Mouse (Mus musculus): ENCODE data around the gene Ccdc13. TPM values are rescaled to one million over a fixed set of nuclear protein-coding genes. Genes with fewer than 3 reads are reported as not detected.

The Ccdc13 gene
- under 1 TPM in 1 of 2 experiments, not detected in 1; 0.38 TPM for total RNA-seq (2021)
- long read RNA-seq, experiment 1 = 0 reads
- long read RNA-seq, experiment 2, partial matches to known transcripts = 1 of 1 reads
- long read RNA-seq, experiment 2, other reads (novel, unspliced or antisense) = 0 of 1 reads

DNA sequence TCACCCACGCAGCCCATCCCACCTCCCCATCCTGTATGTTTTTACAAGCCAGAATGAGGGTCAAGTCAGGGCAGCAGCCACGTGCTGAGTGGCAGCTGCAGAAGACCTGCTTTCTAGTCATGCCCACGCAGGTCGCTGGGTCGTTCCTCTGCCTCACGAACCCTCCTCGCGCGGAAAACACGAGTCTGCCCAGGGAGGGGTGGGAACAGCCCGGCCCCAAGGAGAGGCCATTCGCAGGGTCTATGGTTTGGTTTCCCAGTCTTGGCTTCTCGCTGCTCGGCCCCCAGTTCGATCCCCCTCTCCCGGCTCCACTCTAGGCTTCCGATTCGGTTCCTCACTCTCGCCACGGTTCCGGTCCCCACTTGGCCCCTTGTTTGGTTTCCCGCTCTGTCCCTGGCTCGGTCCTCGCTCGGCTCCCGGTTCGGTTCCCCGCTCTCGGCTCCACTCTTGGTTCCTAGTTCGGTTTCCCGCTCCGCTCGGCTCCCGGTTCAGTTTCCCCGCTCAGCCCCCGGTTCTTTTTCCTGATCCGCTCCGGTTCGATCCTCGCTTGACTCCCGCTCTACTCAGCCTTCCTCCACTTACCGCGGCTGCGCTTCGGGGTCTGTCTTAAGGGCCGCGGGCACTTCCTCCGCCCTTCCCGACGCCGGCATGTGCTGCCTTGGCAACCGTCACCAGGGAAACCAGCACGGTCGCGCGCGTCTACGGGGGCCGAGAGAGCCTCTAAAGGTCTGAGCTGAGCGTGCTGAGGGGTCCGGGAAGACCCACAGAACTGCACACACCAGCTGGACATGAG lies at the start of gene Ccdc13:
TSS of gene Ccdc13 (minus strand) at position 633 of the 793 bp plus-strand sequence.
- intact Hi-C loops (cut with DNase I) = no loop called here
- DNase-seq = peak; percentile 73 to 83

GRCm38 (mm10) chr9:121882015-121882457 lies 42.8 kb upstream of the Ccdc13 start:
- intact Hi-C loops (cut with DNase I) = loop anchor here (5.0 kb wide), 1 partner anchor 100 kb away; no protein-coding TSS in a partner anchor
- no peak for DNase-seq

GRCm38 (mm10) chr9:121881301-121881700 lies 42.0 kb upstream of the Ccdc13 start:
- no peak for DNase-seq

DNA sequence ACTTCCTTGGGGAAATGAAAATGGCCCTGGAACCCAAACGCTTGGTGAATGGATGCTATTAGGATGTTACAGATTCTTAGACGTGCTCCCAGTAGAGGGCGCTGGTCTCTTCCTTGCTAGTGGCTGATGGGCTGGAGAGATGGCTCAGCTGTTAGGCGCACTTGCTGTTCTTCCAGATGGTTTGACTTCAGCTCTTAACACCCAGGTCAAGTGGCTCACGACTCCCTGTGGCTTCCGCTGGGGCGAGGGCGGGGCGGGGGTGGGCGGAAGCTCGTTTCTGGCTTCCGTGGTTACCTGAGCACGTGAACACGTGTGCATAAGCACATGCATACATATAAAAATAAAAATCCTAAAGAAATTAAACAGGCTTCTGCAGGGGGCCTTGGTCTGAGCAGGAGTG lies 41.6 kb upstream of the Ccdc13 start:
- peak; percentile 81 to 84 for DNase-seq
- intact Hi-C loops (cut with DNase I) = loop anchor here (5.0 kb wide), 1 partner anchor 101 kb away; no protein-coding TSS in a partner anchor

More at GRCm38 (mm10) chr9:121881301-121881700, 42.0 kb upstream of the Ccdc13 start:
- intact Hi-C loops (cut with DNase I) = loop anchor here (5.0 kb wide), 1 partner anchor 101 kb away; no protein-coding TSS in a partner anchor

DNA sequence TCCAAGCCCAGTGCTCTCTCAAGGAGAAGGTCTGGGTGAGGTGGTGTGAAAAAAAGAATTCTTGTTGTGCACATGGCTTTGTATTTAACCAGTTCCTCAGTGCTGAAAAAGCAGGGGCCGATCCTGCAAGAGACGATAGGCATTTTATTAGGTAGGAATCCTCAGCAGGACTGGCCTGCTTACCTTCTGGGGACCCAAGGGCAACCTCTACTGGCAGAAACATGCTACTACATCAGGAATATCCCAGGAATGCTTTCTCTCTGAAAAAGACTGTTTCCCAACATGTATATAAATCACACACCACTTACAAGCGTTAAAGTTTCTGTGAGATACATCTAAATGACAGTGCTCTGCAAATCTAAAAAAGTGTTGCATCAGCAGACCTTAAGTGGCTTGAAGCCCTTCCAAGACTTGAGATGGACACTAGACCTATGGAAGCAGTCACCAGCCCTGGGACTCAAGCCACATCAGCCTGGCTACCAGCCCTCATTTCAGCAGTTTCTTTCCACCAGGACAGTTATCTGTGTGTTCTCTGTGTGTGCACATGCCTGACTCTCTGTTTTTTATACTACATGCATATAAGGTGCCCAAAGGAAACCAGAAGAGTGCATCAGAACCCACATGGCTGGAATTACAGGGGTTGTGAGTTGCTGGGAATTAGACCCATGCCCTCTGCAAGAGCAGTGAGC lies 37.9 kb upstream of the Ccdc13 start:
- peak; percentile 55 to 74 for DNase-seq

GRCm38 (mm10) chr9:121873578-121873977 lies 34.3 kb upstream of the Ccdc13 start:
- intact Hi-C loops (cut with DNase I) = no loop called here
- no peak for DNase-seq

More for the DNA sequence above, 37.9 kb upstream of the Ccdc13 start:
- intact Hi-C loops (cut with DNase I) = loop anchor here (5.0 kb wide), 2 partner anchors 45 to 50 kb away; no protein-coding TSS in a partner anchor

DNA sequence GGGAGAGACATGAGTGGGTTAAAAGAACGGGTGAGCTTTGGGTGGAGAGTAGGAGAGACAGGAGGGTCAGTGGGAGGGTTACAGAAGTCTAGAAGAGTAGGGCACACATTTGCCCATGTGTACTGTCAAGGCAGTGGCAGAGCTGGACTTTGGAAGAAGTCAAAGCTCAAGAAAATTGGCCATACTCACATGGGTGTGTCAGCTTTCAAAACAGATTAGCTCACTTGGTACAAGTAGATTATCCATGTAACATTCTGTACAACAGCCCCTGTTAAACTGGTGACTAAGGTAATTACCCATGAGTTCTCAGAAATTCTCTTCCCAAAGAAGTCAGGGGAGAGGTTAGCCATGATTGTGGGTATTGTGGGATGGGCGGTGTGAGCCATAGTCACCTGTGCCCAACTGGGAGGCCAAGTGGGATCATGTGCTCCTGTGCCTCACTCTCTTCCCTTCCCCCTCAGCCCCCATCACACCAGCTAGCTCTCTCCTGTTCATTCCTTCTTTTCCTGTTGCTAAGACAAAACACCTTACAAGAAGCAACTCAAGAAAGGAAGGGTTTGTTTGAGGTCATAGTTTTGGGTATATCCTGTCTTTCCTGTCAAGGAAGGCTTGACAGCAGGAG lies 32.9 kb upstream of the Ccdc13 start:
- DNase-seq = no peak
- intact Hi-C loops (cut with DNase I) = no loop called here

DNA sequence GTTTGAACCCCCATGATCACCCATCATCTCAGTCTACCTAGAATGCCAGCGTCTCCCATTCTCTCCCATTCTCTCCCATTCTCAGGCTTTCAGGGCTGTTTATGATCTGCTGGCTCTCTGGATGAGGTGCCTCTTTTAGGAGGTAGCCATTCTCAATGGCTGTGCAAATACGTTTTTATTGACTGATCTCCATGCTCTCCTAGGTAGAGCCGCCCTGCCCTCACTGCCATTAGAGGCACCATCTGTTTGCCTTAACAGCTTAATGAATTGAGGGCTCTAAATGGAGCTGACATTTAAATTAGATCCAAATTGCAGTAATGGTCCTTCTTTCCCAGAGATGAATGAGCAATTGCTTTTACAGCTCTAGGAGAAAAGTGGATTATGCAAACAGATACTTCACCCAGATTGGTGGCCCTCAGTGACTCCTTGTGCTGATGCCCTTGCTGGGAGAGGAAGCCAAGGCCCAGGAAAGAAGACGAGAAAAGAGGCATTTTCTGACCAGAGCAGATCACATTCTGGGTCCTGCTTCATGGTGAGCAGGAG lies 30.8 kb upstream of the Ccdc13 start:
- intact Hi-C loops (cut with DNase I) = no loop called here
- no peak for DNase-seq

GRCm38 (mm10) chr9:121869432-121869831 lies 30.2 kb upstream of the Ccdc13 start:
- intact Hi-C loops (cut with DNase I) = no loop called here
- no peak for DNase-seq

DNA sequence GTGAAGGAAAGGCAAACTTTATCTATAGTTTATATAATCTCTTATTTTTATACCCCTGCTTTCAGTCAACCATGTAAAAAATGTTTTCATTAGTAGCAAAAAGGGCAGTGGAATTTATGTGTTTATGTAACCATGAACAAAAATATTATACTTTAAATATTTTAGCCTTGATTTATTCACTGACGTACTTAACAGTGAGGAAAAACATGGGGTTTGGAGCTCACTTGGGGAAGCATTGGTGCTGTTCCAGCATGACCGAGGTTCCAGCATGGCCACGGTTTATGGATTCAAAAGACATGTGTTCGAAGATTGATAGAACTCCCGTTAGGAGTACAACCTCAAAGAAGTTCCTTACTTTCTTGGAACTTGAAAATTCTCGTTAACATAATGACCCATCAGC lies 29.0 kb upstream of the Ccdc13 start:
- DNase-seq = no peak

DNA sequence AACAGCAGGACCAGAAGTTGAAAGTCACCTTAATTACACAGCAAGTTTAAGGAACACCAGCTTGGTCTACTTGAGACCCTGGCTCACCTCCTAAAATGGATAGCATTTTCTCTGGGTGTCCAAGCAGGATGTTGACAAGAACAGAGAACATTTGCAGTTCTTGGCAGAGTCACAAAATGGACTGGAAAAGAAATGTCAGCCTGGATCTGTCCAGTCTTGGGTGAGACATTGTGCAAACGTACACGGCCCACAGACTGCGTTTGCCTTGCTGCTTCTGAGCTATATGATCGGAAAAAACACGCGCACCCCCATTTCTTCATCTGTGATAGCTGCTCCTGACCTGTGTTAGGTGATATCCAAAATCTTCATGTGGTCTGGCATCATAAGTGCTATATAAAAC lies 28.4 kb upstream of the Ccdc13 start:
- DNase-seq = no peak
- intact Hi-C loops (cut with DNase I) = no loop called here

More for the DNA sequence above, 29.0 kb upstream of the Ccdc13 start:
- intact Hi-C loops (cut with DNase I) = no loop called here

DNA sequence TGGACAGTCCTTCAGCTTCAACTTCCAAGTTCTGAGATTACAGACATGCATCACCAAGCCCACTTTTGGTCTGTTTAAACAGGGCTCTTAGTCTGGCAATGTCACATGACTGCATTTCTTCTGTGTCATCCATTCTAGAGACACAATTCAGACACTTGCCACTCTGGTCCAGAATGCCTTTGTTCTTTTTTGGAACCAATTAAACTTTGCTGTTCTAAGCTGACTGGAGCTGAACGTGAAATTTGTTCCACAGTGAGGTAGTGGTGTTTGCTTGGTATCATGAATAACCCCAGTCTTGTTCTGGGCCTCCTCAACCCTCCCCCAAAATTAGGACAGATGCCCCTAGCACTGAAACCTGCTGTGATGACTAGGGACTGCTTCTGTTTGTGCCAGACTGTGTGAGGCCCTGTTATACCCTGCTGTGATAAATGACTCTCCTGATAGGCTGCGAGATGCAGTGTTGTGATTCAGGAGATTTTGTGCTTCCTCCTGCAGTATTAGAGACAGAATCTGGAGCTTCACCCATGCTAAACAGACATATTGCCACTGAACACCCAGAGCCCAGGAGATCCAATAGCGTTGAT lies 26.3 kb upstream of the Ccdc13 start:
- DNase-seq = no peak
- intact Hi-C loops (cut with DNase I) = no loop called here

- intact Hi-C loops (cut with DNase I) = no loop called here
Observed at GRCm38 (mm10) chr9:121864837-121865236, 25.6 kb upstream of the Ccdc13 start.

DNA sequence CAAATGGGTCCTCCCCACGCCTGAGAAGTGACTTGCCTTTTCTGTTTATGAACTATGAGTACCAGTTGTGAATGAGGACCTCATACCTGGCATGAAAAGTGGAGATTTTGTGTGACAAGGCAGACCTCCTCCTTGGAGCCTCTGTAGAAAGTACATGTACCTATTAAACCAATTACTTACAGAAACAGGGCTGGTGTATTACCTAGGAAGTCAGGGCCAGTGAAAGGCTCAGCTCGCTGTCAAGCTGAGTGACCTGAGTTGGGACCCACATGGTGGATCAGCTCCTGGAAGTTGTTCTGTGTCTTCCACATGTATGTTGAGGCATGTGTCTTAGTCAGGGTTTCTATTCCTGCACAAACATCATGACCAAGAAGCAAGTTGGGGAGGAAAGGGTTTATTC lies 21.7 kb upstream of the Ccdc13 start:
- intact Hi-C loops (cut with DNase I) = no loop called here

More at GRCm38 (mm10) chr9:121864837-121865236, 25.6 kb upstream of the Ccdc13 start:
- DNase-seq = no peak

DNA sequence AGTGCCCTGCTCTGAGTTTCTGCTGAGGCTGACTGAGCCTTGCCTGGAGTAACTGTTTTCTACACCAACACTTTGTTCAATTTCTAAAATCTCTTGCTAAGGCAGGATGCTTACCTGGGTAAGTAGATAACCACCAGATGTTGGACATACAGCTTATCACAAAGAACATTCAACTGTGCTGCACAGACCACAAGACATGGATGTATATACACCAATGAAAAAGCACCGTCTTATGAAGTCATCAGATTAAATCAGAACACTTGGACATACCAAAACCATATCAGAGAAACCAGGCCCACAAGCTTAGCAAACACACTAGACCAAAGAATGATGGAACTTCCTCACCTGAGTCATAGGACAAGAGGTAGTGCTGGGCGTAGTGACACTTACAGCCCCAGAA lies 20.1 kb upstream of the Ccdc13 start:
- DNase-seq = no peak
- intact Hi-C loops (cut with DNase I) = no loop called here

More for the DNA sequence above, 21.7 kb upstream of the Ccdc13 start:
- DNase-seq = no peak

DNA sequence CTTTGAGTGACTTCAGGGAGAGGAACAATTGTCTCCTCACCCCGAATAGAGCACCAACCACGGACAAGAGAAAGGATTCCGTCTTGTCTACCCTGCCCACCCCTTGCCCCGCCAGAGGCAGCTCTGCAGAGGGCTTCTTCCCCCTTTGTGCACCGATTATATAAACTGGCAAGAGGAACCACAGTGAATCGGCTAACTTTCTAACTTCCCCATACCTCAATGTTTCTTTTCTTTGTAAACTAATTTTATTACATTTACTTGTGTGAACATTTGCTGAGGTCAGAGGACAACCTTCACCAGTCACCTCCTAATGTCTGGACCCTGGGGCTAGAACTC lies 18.9 kb upstream of the Ccdc13 start, which contains the start of gene Higd1a:
TSS of gene Higd1a (minus strand) at position 210 of the 336 bp plus-strand sequence.
- DNase-seq = no peak
- intact Hi-C loops (cut with DNase I) = no loop called here

- peak; percentile 99 for DNase-seq
- intact Hi-C loops (cut with DNase I) = no loop called here
Observed at GRCm38 (mm10) chr9:121857474-121858152, 18.4 kb upstream of the Ccdc13 start.

- intact Hi-C loops (cut with DNase I) = no loop called here
Observed at GRCm38 (mm10) chr9:121856649-121857416, 17.6 kb upstream of the Ccdc13 start.

DNA sequence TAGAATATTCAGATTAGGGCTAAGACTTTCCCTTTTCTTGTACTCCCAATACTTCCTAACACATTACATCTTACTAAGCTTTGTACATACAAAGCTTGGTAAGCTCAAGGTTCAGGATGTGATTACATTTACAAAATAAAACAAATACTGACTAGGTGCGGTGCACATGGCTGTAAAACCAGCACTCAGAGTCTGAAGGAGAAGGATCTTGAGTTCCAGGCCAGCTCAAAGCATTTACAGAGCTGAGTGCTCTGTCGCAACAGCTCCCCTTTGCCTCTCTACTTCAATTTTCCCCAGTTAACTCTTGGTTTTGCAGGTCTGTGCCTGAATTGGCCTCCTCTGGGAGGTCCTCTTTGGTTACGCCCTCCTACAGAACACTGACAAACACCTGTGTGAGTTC lies 15.0 kb upstream of the Ccdc13 start:
- intact Hi-C loops (cut with DNase I) = no loop called here
- no peak for DNase-seq

More at GRCm38 (mm10) chr9:121856649-121857416, 17.6 kb upstream of the Ccdc13 start:
- peak in 1 of 2 experiments; percentile 68 for DNase-seq
